Mouse (Mus musculus): ENCODE measurements at regions not wholly inside any gene's neighbourhood (a gene's known extent, or its start where the extent isn't known, plus 50 kb on each side); places are given as distances from the start of the nearest gene placed in this dataset.
A peak's percentile ranks its signal among the peaks of the same experiment; 100 is the strongest.

- DNase-seq = no peak
These were observed 410.2 kb downstream of the Gm9195 start for GRCm38 (mm10) chr14:72081473-72081872.

- DNase-seq = no peak
These were observed 427.4 kb downstream of the Gm9195 start for GRCm38 (mm10) chr14:72064111-72064812.

GRCm38 (mm10) chr14:72042881-72043236, 448.8 kb downstream of the Gm9195 start:
- no peak for DNase-seq

GRCm38 (mm10) chr14:72042112-72042880, 449.3 kb downstream of the Gm9195 start:
- peak; percentile 6 for DNase-seq

GRCm38 (mm10) chr14:72030396-72030795, 461.2 kb downstream of the Gm9195 start:
- no peak for DNase-seq

- DNase-seq = peak; percentile 19
These were observed 464.1 kb downstream of the Gm9195 start for GRCm38 (mm10) chr14:72027362-72028020.

- DNase-seq = no peak
These were observed 487.3 kb downstream of the Gm9195 start for GRCm38 (mm10) chr14:72004371-72004770.

- no peak for DNase-seq
These were observed 489.2 kb downstream of the Gm9195 start for GRCm38 (mm10) chr14:72002205-72003138.

- DNase-seq = no peak
These were observed 518.6 kb downstream of the Gm9195 start for GRCm38 (mm10) chr14:71973016-71973415.

GRCm38 (mm10) chr14:71972521-71972920, 519.1 kb downstream of the Gm9195 start:
- DNase-seq = no peak

- DNase-seq = no peak
These were observed 524.0 kb downstream of the Gm9195 start for GRCm38 (mm10) chr14:71967646-71968045.

GRCm38 (mm10) chr14:71963389-71964169, 528.1 kb downstream of the Gm9195 start:
- DNase-seq = no peak

GRCm38 (mm10) chr14:71948701-71949100, 542.9 kb downstream of the Gm9195 start:
- DNase-seq = no peak

GRCm38 (mm10) chr14:71937157-71937485, 554.5 kb downstream of the Gm9195 start:
- DNase-seq = no peak

GRCm38 (mm10) chr14:71936373-71937156, 555.1 kb downstream of the Gm9195 start:
- no peak for DNase-seq

- DNase-seq = no peak
These were observed 575.7 kb downstream of the Gm9195 start for GRCm38 (mm10) chr14:71915964-71916363.

- DNase-seq = no peak
These were observed 580.7 kb downstream of the Gm9195 start for GRCm38 (mm10) chr14:71910936-71911335.

- DNase-seq = no peak
These were observed 596.2 kb downstream of the Gm9195 start for GRCm38 (mm10) chr14:71895468-71895867.

GRCm38 (mm10) chr14:71894811-71895210, 596.8 kb downstream of the Gm9195 start:
- no peak for DNase-seq

- DNase-seq = no peak
These were observed 598.3 kb downstream of the Gm9195 start for GRCm38 (mm10) chr14:71893361-71893760.

GRCm38 (mm10) chr14:71891667-71892066, 600.0 kb downstream of the Gm9195 start:
- no peak for DNase-seq
